Mouse (Mus musculus): ENCODE data around the gene Dock9. TPM values are rescaled to one million over a fixed set of nuclear protein-coding genes. Genes with fewer than 3 reads are reported as not detected.
A peak's percentile ranks its signal among the peaks of the same experiment; 100 is the strongest.

The Dock9 gene
- total and polyA plus RNA-seq, 2 experiments from 2014 or later: 4.1 to 20.5 TPM

DNA sequence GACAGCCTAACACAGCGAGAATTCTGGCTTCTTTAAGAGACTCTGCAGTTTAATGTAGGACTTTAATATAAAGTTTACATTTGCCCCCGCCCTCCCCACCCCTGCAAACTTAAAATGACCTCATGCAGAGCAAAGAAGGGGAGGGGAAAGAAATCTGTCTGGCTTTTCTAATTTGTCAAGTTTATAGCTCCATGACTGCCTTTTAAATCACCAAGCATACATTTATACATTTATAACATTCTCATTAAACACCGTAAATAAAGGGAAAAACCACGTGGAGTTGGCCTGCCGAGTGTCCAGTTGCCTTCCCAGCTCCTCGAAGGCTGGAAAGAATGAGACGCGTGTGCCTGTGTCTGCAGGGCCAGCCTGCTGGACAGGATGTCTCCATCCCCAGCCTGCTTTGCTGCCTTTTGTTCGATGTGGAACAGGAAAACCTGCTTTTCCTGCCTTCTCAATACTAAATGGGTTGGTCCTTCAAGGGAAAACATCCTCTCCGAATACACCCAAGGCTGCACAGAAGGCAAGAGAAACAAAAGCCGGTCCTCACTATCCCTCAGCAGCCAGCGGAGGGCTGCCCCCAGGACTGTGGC is 16.6 kb downstream of the Dock9 start:
- Histone ChIP-seq H3K4me1 (ENCODE audit: control insufficient read depth, insufficient read depth) (no peaks in the 10 kb centered on the region), H3K9ac (replicated peaks; ENCODE audit: low read depth, low read length) (no peak overlapping the region), H3K4me2 (ENCODE audit: low read depth, low read length) (0 out of 2 replicates have a peak overlapping the region, but pooled peaks have one; percentile 14), H3K27me3 (ENCODE audit: control insufficient read depth, insufficient read depth, low read length) (no peaks in the 10 kb centered on the region), H3K9me3 (replicated peaks; ENCODE audit: control insufficient read depth, low read length) (no peaks in the 10 kb centered on the region), H3K36me3 (replicated peaks; ENCODE audit: control insufficient read depth, insufficient read depth, low read length) (no peaks in the 10 kb centered on the region), H3K27ac (ENCODE audit: low read depth) (peak overlapping the region; percentile 86), H3K4me3 (ENCODE audit: low read depth, low read length) (no peak overlapping the region)
- WGBS: 57% methylated on average over 12 of the region's 12 CpGs
- no peak for TF ChIP-seq CTCF (IDR thresholded peaks at IDR 0.05; ENCODE audit: low read depth)
- TF ChIP-seq EP300 (IDR thresholded peaks at IDR 0.05; ENCODE audit: low read depth): peak; percentile 74; the same call in 1 of the 2 replicates
- DNase-seq (ENCODE audit: low spot score) (peak; percentile 57), ATAC-seq (ENCODE audit: insufficient read depth, low read depth) (peak; percentile 81)

- DNase-seq (ENCODE audit: low spot score) (no peak), ATAC-seq (ENCODE audit: insufficient read depth, low read depth) (no peak)
- 58% methylated on average over 11 of the region's 11 CpGs for WGBS
- no peak for TF ChIP-seq CTCF (IDR thresholded peaks at IDR 0.05; ENCODE audit: low read depth)
- TF ChIP-seq EP300 (IDR thresholded peaks at IDR 0.05; ENCODE audit: low read depth): no peak
- Histone ChIP-seq H3K27ac (ENCODE audit: low read depth) (peak overlapping the region; percentile 86), H3K4me3 (ENCODE audit: low read depth, low read length) (no peak overlapping the region), H3K36me3 (replicated peaks; ENCODE audit: control insufficient read depth, insufficient read depth, low read length) (no peaks in the 10 kb centered on the region), H3K4me1 (ENCODE audit: control insufficient read depth, insufficient read depth) (no peaks in the 10 kb centered on the region), H3K9ac (replicated peaks; ENCODE audit: low read depth, low read length) (no peak overlapping the region), H3K9me3 (replicated peaks; ENCODE audit: control insufficient read depth, low read length) (no peaks in the 10 kb centered on the region), H3K4me2 (ENCODE audit: low read depth, low read length) (no peak overlapping the region), H3K27me3 (ENCODE audit: control insufficient read depth, insufficient read depth, low read length) (no peaks in the 10 kb centered on the region)
These were observed 17.3 kb downstream of the Dock9 start for GRCm38 (mm10) chr14:121780144-121780913.

DNA sequence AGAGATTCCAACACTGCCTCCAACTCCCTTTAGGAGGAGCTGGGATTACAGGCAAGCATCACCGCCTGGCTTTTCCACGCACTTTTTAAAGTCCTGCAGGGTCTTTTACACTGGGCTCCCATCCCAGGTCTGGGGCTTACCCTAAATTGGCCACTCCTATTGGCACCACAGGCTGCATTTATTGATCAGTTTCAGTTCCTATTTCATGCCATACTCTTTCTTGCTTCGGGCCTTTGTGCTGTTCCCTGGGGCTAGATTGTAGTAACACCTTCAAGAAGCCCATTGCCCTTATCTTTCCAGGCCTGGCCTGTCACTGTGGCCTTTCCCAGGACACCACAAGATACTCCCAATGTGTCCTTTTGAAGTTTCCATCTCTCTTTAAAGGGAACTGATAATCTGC is 18.0 kb downstream of the Dock9 start:
- Histone ChIP-seq H3K4me3 (ENCODE audit: low read depth, low read length) (no peak overlapping the region), H3K9ac (replicated peaks; ENCODE audit: low read depth, low read length) (no peak overlapping the region), H3K36me3 (replicated peaks; ENCODE audit: control insufficient read depth, insufficient read depth, low read length) (no peaks in the 10 kb centered on the region), H3K9me3 (replicated peaks; ENCODE audit: control insufficient read depth, low read length) (no peaks in the 10 kb centered on the region), H3K27me3 (ENCODE audit: control insufficient read depth, insufficient read depth, low read length) (no peaks in the 10 kb centered on the region), H3K4me2 (ENCODE audit: low read depth, low read length) (no peak overlapping the region), H3K4me1 (ENCODE audit: control insufficient read depth, insufficient read depth) (no peaks in the 10 kb centered on the region), H3K27ac (ENCODE audit: low read depth) (peak overlapping the region; percentile 86)
- DNase-seq (ENCODE audit: low spot score) (no peak), ATAC-seq (ENCODE audit: insufficient read depth, low read depth) (no peak)
- 68% methylated on average over 3 of the region's 3 CpGs for WGBS
- TF ChIP-seq EP300 (IDR thresholded peaks at IDR 0.05; ENCODE audit: low read depth): no peak
- TF ChIP-seq CTCF (IDR thresholded peaks at IDR 0.05; ENCODE audit: low read depth): no peak

- Histone ChIP-seq H3K9me3 (replicated peaks; ENCODE audit: control insufficient read depth, low read length) (no peaks in the 10 kb centered on the region), H3K27me3 (ENCODE audit: control insufficient read depth, insufficient read depth, low read length) (no peaks in the 10 kb centered on the region), H3K27ac (ENCODE audit: low read depth) (no peak overlapping the region), H3K9ac (replicated peaks; ENCODE audit: low read depth, low read length) (no peak overlapping the region), H3K4me2 (ENCODE audit: low read depth, low read length) (no peak overlapping the region), H3K4me3 (ENCODE audit: low read depth, low read length) (no peak overlapping the region), H3K36me3 (replicated peaks; ENCODE audit: control insufficient read depth, insufficient read depth, low read length) (no peaks in the 10 kb centered on the region), H3K4me1 (ENCODE audit: control insufficient read depth, insufficient read depth) (peaks cover 9% of the 10 kb centered on the region; the same call in 1 of the 2 replicates)
- 44% methylated on average over 4 of the region's 4 CpGs for WGBS
- TF ChIP-seq CTCF (IDR thresholded peaks at IDR 0.05; ENCODE audit: low read depth) (no peak), EP300 (IDR thresholded peaks at IDR 0.05; ENCODE audit: low read depth) (no peak)
- no peak for ATAC-seq (ENCODE audit: insufficient read depth, low read depth)
- DNase-seq (ENCODE audit: low spot score): no peak
These were observed 20.3 kb downstream of the Dock9 start for GRCm38 (mm10) chr14:121777279-121777831.

GRCm38 (mm10) chr14:121776749-121777148 is 20.9 kb downstream of the Dock9 start:
- TF ChIP-seq CTCF (IDR thresholded peaks at IDR 0.05; ENCODE audit: low read depth): peak; percentile 18
- no peak for TF ChIP-seq EP300 (IDR thresholded peaks at IDR 0.05; ENCODE audit: low read depth)
- no peak for DNase-seq (ENCODE audit: low spot score)
- peaks cover 9% of the 10 kb centered on the region; the same call in 1 of the 2 replicates for H3K4me1 ChIP-seq (ENCODE audit: control insufficient read depth, insufficient read depth)
- 83% methylated on average over 4 of the region's 4 CpGs for WGBS
- no peaks in the 10 kb centered on the region for H3K9me3 ChIP-seq (replicated peaks; ENCODE audit: control insufficient read depth, low read length)
- H3K36me3 ChIP-seq (replicated peaks; ENCODE audit: control insufficient read depth, insufficient read depth, low read length): no peaks in the 10 kb centered on the region
- H3K9ac ChIP-seq (replicated peaks; ENCODE audit: low read depth, low read length): no peak overlapping the region
- no peak overlapping the region for H3K4me2 ChIP-seq (ENCODE audit: low read depth, low read length)
- H3K27ac ChIP-seq (ENCODE audit: low read depth): no peak overlapping the region
- no peaks in the 10 kb centered on the region for H3K27me3 ChIP-seq (ENCODE audit: control insufficient read depth, insufficient read depth, low read length)
- no peak overlapping the region for H3K4me3 ChIP-seq (ENCODE audit: low read depth, low read length)
- ATAC-seq (ENCODE audit: insufficient read depth, low read depth): no peak

All from heart, postnatal 0 days (tissue).